In the genomic region with DNA sequence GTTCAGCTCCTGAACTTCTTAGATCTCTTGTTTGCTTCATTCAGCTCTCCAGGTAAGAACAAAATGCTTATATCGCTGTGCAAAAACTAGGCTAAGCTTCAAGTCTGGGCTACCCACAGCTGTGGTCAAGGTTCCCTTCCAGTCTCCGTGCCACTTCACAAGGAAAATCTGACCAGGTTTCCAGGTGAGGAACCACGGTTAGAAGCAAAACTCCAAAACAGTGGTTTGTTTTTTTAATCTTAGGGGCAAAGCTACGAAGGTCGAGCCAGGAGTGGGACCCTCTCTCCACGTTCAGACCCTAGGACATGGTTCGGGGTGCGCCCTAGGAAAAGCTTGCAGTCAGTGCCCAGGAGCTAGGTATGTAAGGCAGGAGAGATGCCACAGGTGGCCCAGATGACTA, we compare ENCODE assay signal across 8 mouse cellular contexts. TPM values are rescaled to one million over a fixed set of nuclear protein-coding genes. Genes with fewer than 3 reads are reported as not detected.
A peak's percentile ranks its signal among the peaks of the same experiment; 100 is the strongest.
DNase-seq lines count a peak whose midpoint lies in the region; ATAC-seq and TF ChIP-seq lines count a peak whose summit lies in the region.

No protein-coding gene starts in this region.

- peaks cover 50% of the 10 kb centered on the region for H3K4me1 ChIP-seq in heart, embryonic 15.5 days (replicated peaks)
- peaks cover 3 to 22% of the 10 kb centered on the region in 2 experiments; a peak in 3 of 4 replicates for H3K4me1 ChIP-seq in ES-E14 (ENCODE audit: control insufficient read depth in 2 of 2, insufficient read depth in 2 of 2, low read length in 2 of 2, poor library complexity in 1 of 2)
- H3K4me1 ChIP-seq in hindbrain, embryonic 11.5 days (replicated peaks; ENCODE audit: control insufficient read depth, insufficient read depth, low read length) = peaks cover 2% of the 10 kb centered on the region; the same call in 1 of the 2 replicates
- H3K4me1 ChIP-seq in midbrain, embryonic 11.5 days (ENCODE audit: control insufficient read depth, insufficient read depth, low read length) = peaks cover 13% of the 10 kb centered on the region; the same call in 1 of the 2 replicates

- in situ Hi-C loops in ES-E14 (cut with MboI; ENCODE audit: low sequenced_read_pairs in 2 of 2, unreplicated experiment in 2 of 2) = no loop called here

- H3K27me3 ChIP-seq in heart, embryonic 15.5 days = no peaks in the 10 kb centered on the region
- H3K27me3 ChIP-seq in hindbrain, embryonic 11.5 days (ENCODE audit: control insufficient read depth, insufficient read depth, low read length) = no peaks in the 10 kb centered on the region
- H3K27me3 ChIP-seq in midbrain, embryonic 11.5 days (ENCODE audit: control insufficient read depth, insufficient read depth, low read length) = no peaks in the 10 kb centered on the region

- WGBS in heart, embryonic 15.5 days = 7% methylated on average over 8 of the region's 8 CpGs
- WGBS in hindbrain, embryonic 11.5 days = 18% methylated on average over 8 of the region's 8 CpGs
- WGBS in midbrain, embryonic 11.5 days = 21% methylated on average over 8 of the region's 8 CpGs

- H3K36me3 ChIP-seq in heart, embryonic 15.5 days = no peaks in the 10 kb centered on the region
- H3K36me3 ChIP-seq in ES-E14 (ENCODE audit: control insufficient read depth, insufficient read depth, low read length, poor library complexity, severe bottlenecking) = no peaks in the 10 kb centered on the region
- H3K36me3 ChIP-seq in hindbrain, embryonic 11.5 days (ENCODE audit: control insufficient read depth, insufficient read depth, low read length) = no peaks in the 10 kb centered on the region
- no peaks in the 10 kb centered on the region for H3K36me3 ChIP-seq in midbrain, embryonic 11.5 days (ENCODE audit: control insufficient read depth, insufficient read depth, low read length)

- H3K4me3 ChIP-seq in heart, embryonic 15.5 days = peak overlapping the region; percentile 73
- peak overlapping the region; percentile 72 to 99 for H3K4me3 ChIP-seq in ES-E14 (ENCODE audit: insufficient read depth in 1 of 2, low read depth in 1 of 2, low read length in 2 of 2, poor library complexity in 1 of 2, severe bottlenecking in 1 of 2)
- peak overlapping the region; percentile 73 for H3K4me3 ChIP-seq in hindbrain, embryonic 11.5 days (ENCODE audit: low read depth, low read length)
- peak overlapping the region; percentile 59 for H3K4me3 ChIP-seq in midbrain, embryonic 11.5 days (ENCODE audit: low read depth, low read length)

- no peak for DNase-seq in heart, adult 9 months (ENCODE audit: low spot score in 2 of 2)
- DNase-seq in ES-E14 (ENCODE audit: low read depth, low spot score) = no peak
- peak; percentile 26 for DNase-seq in hindbrain, embryonic 11.5 days (ENCODE audit: low spot score)
- DNase-seq in midbrain, embryonic 11.5 days (ENCODE audit: low spot score, missing footprints) = peak; percentile 91
- DNase-seq in gastrocnemius, postnatal 14 days = no peak
- no peak for DNase-seq in spleen, adult 12 weeks (ENCODE audit: low spot score)

- intact Hi-C loops in gastrocnemius, postnatal 14 days (cut with DNase I; ENCODE audit: low total_unique reads) = no loop called here

- ATAC-seq in heart, embryonic 15.5 days (replicated peaks; ENCODE audit: insufficient number of reproducible peaks, insufficient read depth, low FRiP score, low read depth) = no peak
- no peak for ATAC-seq in hindbrain, embryonic 11.5 days (ENCODE audit: low FRiP score)
- no peak for ATAC-seq in midbrain, embryonic 11.5 days (ENCODE audit: low FRiP score)
- no peak for ATAC-seq in monocyte, adult 5-6 weeks (replicated peaks; ENCODE audit: insufficient number of reproducible peaks, low FRiP score, low TSS enrichment, poor library complexity, severe bottlenecking)

- H3K4me2 ChIP-seq in heart, embryonic 15.5 days = peak overlapping the region; percentile 88
- H3K4me2 ChIP-seq in hindbrain, embryonic 11.5 days (replicated peaks; ENCODE audit: low read depth, low read length) = peak overlapping the region; percentile 92
- peak overlapping the region; percentile 85 for H3K4me2 ChIP-seq in midbrain, embryonic 11.5 days

- H3K9me3 ChIP-seq in heart, embryonic 15.5 days (replicated peaks) = no peaks in the 10 kb centered on the region
- no peaks in the 10 kb centered on the region for H3K9me3 ChIP-seq in ES-E14 (ENCODE audit: control insufficient read depth, insufficient read depth, low read depth, low read length)
- no peaks in the 10 kb centered on the region for H3K9me3 ChIP-seq in hindbrain, embryonic 11.5 days (ENCODE audit: control insufficient read depth, low read length)
- no peaks in the 10 kb centered on the region for H3K9me3 ChIP-seq in midbrain, embryonic 11.5 days (ENCODE audit: control insufficient read depth, low read length)

- H3K27ac ChIP-seq in heart, embryonic 15.5 days = peak overlapping the region; percentile 99
- H3K27ac ChIP-seq in ES-E14 (ENCODE audit: insufficient read depth, low read depth, low read length, poor library complexity, severe bottlenecking) = no peak overlapping the region
- H3K27ac ChIP-seq in hindbrain, embryonic 11.5 days (ENCODE audit: low read depth, low read length) = no peak overlapping the region
- H3K27ac ChIP-seq in midbrain, embryonic 11.5 days (ENCODE audit: low read depth, low read length) = no peak overlapping the region

- H3K9ac ChIP-seq in heart, embryonic 15.5 days = peak overlapping the region; percentile 95
- peak overlapping the region; percentile 97 for H3K9ac ChIP-seq in ES-E14 (ENCODE audit: insufficient read depth, low read depth, low read length, poor library complexity, severe bottlenecking)
- peak overlapping the region; percentile 66 for H3K9ac ChIP-seq in hindbrain, embryonic 11.5 days (ENCODE audit: low read depth, low read length)
- peak overlapping the region; percentile 87 for H3K9ac ChIP-seq in midbrain, embryonic 11.5 days (ENCODE audit: low read length)

TF ChIP-seq in ES-E14, 5 proteins besides CTCF, POLR2A, EP300 and RAD21:
- no peak for TF ChIP-seq CHD2 (IDR thresholded peaks at IDR 0.05; ENCODE audit: low read depth, low read length)
- no peak for TF ChIP-seq ZNF384 (IDR thresholded peaks at IDR 0.05; ENCODE audit: low read depth, low read length)
- TF ChIP-seq ZC3H11A (IDR thresholded peaks at IDR 0.05; ENCODE audit: borderline replicate concordance, low read depth, low read length) = no peak
- TF ChIP-seq MAFK (IDR thresholded peaks at IDR 0.05; ENCODE audit: insufficient read depth, low read depth, low read length) = no peak
- TF ChIP-seq HCFC1 (IDR thresholded peaks at IDR 0.05; ENCODE audit: borderline replicate concordance, insufficient read depth, low read length) = no peak

RNA-seq across cellular contexts. Expression of a gene that starts 1.5 kb away (rescaled TPM):
- polyA plus RNA-seq in heart, embryonic 15.5 days (2015; fragmentation: Nextera tagmentation; extraction: Ambion mirVana) = 11.7 and 12.3 TPM in 2 replicates
- total RNA-seq in ES-E14 (2012; rRNA removed) = 13.3 and 19.6 TPM in 2 replicates
- polyA plus RNA-seq in hindbrain, embryonic 11.5 days (2014; fragmentation: Nextera tagmentation; extraction: Ambion mirVana) = 8.6 and 10.0 TPM in 2 replicates
- 6.0 and 6.2 TPM in 2 replicates for polyA plus RNA-seq in midbrain, embryonic 11.5 days (2014; fragmentation: Nextera tagmentation; extraction: Ambion mirVana)
- total RNA-seq in gastrocnemius, postnatal 14 days (2021) = 10 to 100 TPM in 1 of 2 experiments, 1 to 10 TPM in 1; 9.9 to 10.3 TPM
- total RNA-seq in monocyte, adult 5-6 weeks (2017) = 1.1 to 3.0 TPM (median 2.9 TPM) in 3 replicates

Comparison
In these comparisons a context has a peak if more than half of its experiments do, and no peak if none do; other contexts are left out.
1. DNase-seq: peak in hindbrain, embryonic 11.5 days (single experiment) and midbrain, embryonic 11.5 days (single experiment); none in heart, adult 9 months (0 of 2), ES-E14 (single experiment), gastrocnemius, postnatal 14 days (single experiment) and spleen, adult 12 weeks (single experiment).
2. Peak in every context shown above with its lines, with median percentiles within 50 percentile points of each other: H3K4me2 ChIP-seq, H3K4me3 ChIP-seq and H3K9ac ChIP-seq.